Comparison of ENCODE assay signal across 8 mouse cellular contexts in the genomic region with DNA sequence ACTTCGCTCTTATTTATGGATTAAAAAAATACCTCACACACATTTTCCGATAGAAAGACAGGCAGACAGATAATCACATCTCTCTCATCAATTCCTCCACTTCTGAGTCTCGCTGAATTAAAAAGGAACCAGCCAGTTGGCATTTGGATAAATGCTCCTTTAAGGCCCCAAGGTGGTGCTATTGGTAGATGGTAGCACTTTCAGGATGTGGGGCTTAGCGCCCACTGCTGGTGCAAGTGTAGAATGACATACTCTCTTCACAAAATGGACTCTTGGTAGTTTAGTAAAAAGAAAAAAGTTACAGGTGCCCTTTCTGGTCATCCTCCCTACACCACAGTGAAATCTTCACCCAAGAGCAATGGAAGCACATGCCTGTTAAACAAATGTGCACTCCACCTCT. TPM values are rescaled to one million over a fixed set of nuclear protein-coding genes. Genes with fewer than 3 reads are reported as not detected.
DNase-seq lines count a peak whose midpoint lies in the region; ATAC-seq and TF ChIP-seq lines count a peak whose summit lies in the region.

No protein-coding gene starts in this region.

- no peak overlapping the region for H3K9ac ChIP-seq in embryonic facial prominence, embryonic 11.5 days (replicated peaks; ENCODE audit: low read length)
- no peak overlapping the region for H3K9ac ChIP-seq in limb, embryonic 11.5 days (ENCODE audit: low read length)

- no peaks in the 10 kb centered on the region for H3K4me1 ChIP-seq in thymus, adult 2 months (replicated peaks; ENCODE audit: control insufficient read depth, insufficient read depth, low read length)
- H3K4me1 ChIP-seq in embryonic facial prominence, embryonic 11.5 days (ENCODE audit: control insufficient read depth, insufficient read depth, low read length), result no peaks in the 10 kb centered on the region
- H3K4me1 ChIP-seq in limb, embryonic 11.5 days (ENCODE audit: control insufficient read depth, insufficient read depth, low read length), result no peaks in the 10 kb centered on the region

- H3K4me2 ChIP-seq in embryonic facial prominence, embryonic 11.5 days (ENCODE audit: low read depth, low read length), result no peak overlapping the region
- no peak overlapping the region for H3K4me2 ChIP-seq in limb, embryonic 11.5 days (ENCODE audit: low read depth, severe bottlenecking)

- no peaks in the 10 kb centered on the region for H3K36me3 ChIP-seq in thymus, adult 2 months (ENCODE audit: control insufficient read depth, insufficient read depth, low read length)
- no peaks in the 10 kb centered on the region for H3K36me3 ChIP-seq in embryonic facial prominence, embryonic 11.5 days (replicated peaks; ENCODE audit: control insufficient read depth, insufficient read depth, low read depth, low read length)
- no peaks in the 10 kb centered on the region for H3K36me3 ChIP-seq in limb, embryonic 11.5 days (ENCODE audit: control insufficient read depth, insufficient read depth, low read length)

- 20% methylated on average over 4 of the region's 4 CpGs for WGBS in thymus, adult 2 months
- WGBS in embryonic facial prominence, embryonic 11.5 days, result 21% methylated on average over 4 of the region's 4 CpGs
- WGBS in limb, embryonic 11.5 days, result 19% methylated on average over 4 of the region's 4 CpGs

- no peak for TF ChIP-seq POLR2A in thymus, adult 2 months (IDR thresholded peaks at IDR 0.05; ENCODE audit: control insufficient read depth, extremely low read depth, insufficient read depth, low read length, poor library complexity)

- no peak for TF ChIP-seq CTCF in thymus, adult 2 months (IDR thresholded peaks at IDR 0.05; ENCODE audit: borderline replicate concordance, control insufficient read depth, extremely low read depth, insufficient read depth, low read length, poor library complexity)

- no peak overlapping the region for H3K4me3 ChIP-seq in thymus, adult 2 months (ENCODE audit: control insufficient read depth, insufficient read depth, low read length)
- no peak overlapping the region for H3K4me3 ChIP-seq in embryonic facial prominence, embryonic 11.5 days (ENCODE audit: low read depth, low read length)
- no peak overlapping the region for H3K4me3 ChIP-seq in limb, embryonic 11.5 days (ENCODE audit: low read depth, low read length)

- H3K27ac ChIP-seq in thymus, adult 2 months (ENCODE audit: control insufficient read depth, insufficient read depth, low read length), result no peak overlapping the region
- no peak overlapping the region for H3K27ac ChIP-seq in embryonic facial prominence, embryonic 11.5 days (replicated peaks; ENCODE audit: low read depth, low read length)
- H3K27ac ChIP-seq in limb, embryonic 11.5 days (replicated peaks; ENCODE audit: low read depth, low read length), result no peak overlapping the region

- no peak for ATAC-seq in embryonic facial prominence, embryonic 11.5 days (replicated peaks; ENCODE audit: insufficient number of reproducible peaks, low FRiP score, low TSS enrichment, low read depth)
- ATAC-seq in limb, embryonic 11.5 days (ENCODE audit: insufficient number of reproducible peaks, low FRiP score, low TSS enrichment, low read depth), result no peak
- ATAC-seq in monocyte, adult 5-6 weeks (replicated peaks; ENCODE audit: insufficient number of reproducible peaks, low FRiP score, low TSS enrichment, poor library complexity, severe bottlenecking), result no peak

- DNase-seq in thymus, adult 2 months, result peak; percentile 22
- DNase-seq in thymus, adult 18-20 months, result no peak
- DNase-seq in adrenal gland, postnatal 10 days, result peak; percentile 66
- DNase-seq in embryonic facial prominence, embryonic 11.5 days (ENCODE audit: low spot score), result peak; percentile 82
- peak; percentile 83 for DNase-seq in induced T-regulatory cell, adult 2 months (ENCODE audit: low read depth)
- DNase-seq in limb, embryonic 11.5 days (ENCODE audit: low spot score), result peak; percentile 61
- peak; percentile 78 for DNase-seq in retina, embryonic 14.5 days (ENCODE audit: low spot score)

- no peaks in the 10 kb centered on the region for H3K27me3 ChIP-seq in thymus, adult 2 months (ENCODE audit: control insufficient read depth, insufficient read depth, low read length)
- H3K27me3 ChIP-seq in embryonic facial prominence, embryonic 11.5 days (ENCODE audit: control insufficient read depth, insufficient read depth, low read length), result no peaks in the 10 kb centered on the region
- no peaks in the 10 kb centered on the region for H3K27me3 ChIP-seq in limb, embryonic 11.5 days (ENCODE audit: control insufficient read depth, insufficient read depth, low read length)

- H3K9me3 ChIP-seq in embryonic facial prominence, embryonic 11.5 days (replicated peaks; ENCODE audit: control insufficient read depth, low read length), result no peaks in the 10 kb centered on the region
- no peaks in the 10 kb centered on the region for H3K9me3 ChIP-seq in limb, embryonic 11.5 days (ENCODE audit: control insufficient read depth, low read length)

RNA-seq across cellular contexts. Expression of gene Arnt2, which starts 37.1 kb away (rescaled TPM):
- 1.7 and 1.9 TPM in 2 replicates for polyA plus RNA-seq in thymus, adult 2 months (2012; rRNA removed)
- 10 to 100 TPM; 26.6 to 27.5 TPM for total RNA-seq in adrenal gland, postnatal 10 days (2021)
- 18.5 and 21.5 TPM in 2 replicates for polyA plus RNA-seq in embryonic facial prominence, embryonic 11.5 days (2014; fragmentation: Nextera tagmentation; extraction: Ambion mirVana)
- 17.8 and 19.2 TPM in 2 replicates for polyA plus RNA-seq in limb, embryonic 11.5 days (2014; fragmentation: Nextera tagmentation; extraction: Ambion mirVana)
- 0.10 TPM in 1 of 3 replicates, not detected in the others for total RNA-seq in monocyte, adult 5-6 weeks (2017)

Comparison
In these comparisons a context has a peak if more than half of its experiments do, and no peak if none do; other contexts are left out.
1. DNase-seq: peak in thymus, adult 2 months (single experiment), adrenal gland, postnatal 10 days (single experiment), embryonic facial prominence, embryonic 11.5 days (single experiment), induced T-regulatory cell, adult 2 months (single experiment), limb, embryonic 11.5 days (single experiment) and retina, embryonic 14.5 days (single experiment); none in thymus, adult 18-20 months (0 of 2).